Mouse (Mus musculus) lung, postnatal 0 days (tissue): Measurements from ENCODE around the gene Slc30a3. TPM values are rescaled to one million over a fixed set of nuclear protein-coding genes. Genes with fewer than 3 reads are reported as not detected.
A peak's percentile ranks its signal among the peaks of the same experiment; 100 is the strongest.

ENCODE experiments used
- ATAC-seq: fragments of 200-750 bp; cut with Nextera tagmentation; 2 replicates; pipeline ENCODE4 v1.8.0; 2017; ENCODE audit warnings: moderate library complexity
- DNase-seq: peaks from one replicate; pipeline ENCODE4 v3.0.0-alpha.2; 2016; ENCODE audit warnings: low spot score
- H3K27ac ChIP-seq: fragments of 300-500 bp; sonication (generic); 2 replicates; pipeline ENCODE4 v1.5.1; 2014; ENCODE audit warnings: antibody characterized with exemption, mild to moderate bottlenecking, low read length, mixed read lengths
- H3K27me3 ChIP-seq: fragments of 300-500 bp; sonication (generic); replicated peaks from 2 replicates; pipeline ENCODE4 v1.6.1; 2014; ENCODE audit warnings: low read length, mixed read lengths; ENCODE audit not compliant: insufficient read depth
- H3K36me3 ChIP-seq: fragments of 300-500 bp; sonication (generic); 2 replicates; pipeline ENCODE4 v1.6.1; 2014; ENCODE audit warnings: low read length, mixed read lengths; ENCODE audit not compliant: insufficient read depth
- H3K4me1 ChIP-seq: fragments of 300-500 bp; sonication (generic); 2 replicates; pipeline ENCODE4 v1.6.1; 2014; ENCODE audit warnings: antibody characterized with exemption, low read depth, low read length, mixed read lengths; ENCODE audit not compliant: insufficient read depth
- H3K4me2 ChIP-seq: fragments of 300-500 bp; sonication (generic); replicated peaks from 2 replicates; pipeline ENCODE4 v1.6.1; 2014; ENCODE audit warnings: low read depth, mild to moderate bottlenecking, low read length, moderate library complexity, mixed read lengths
- H3K4me3 ChIP-seq: fragments of 300-500 bp; sonication (generic); 2 replicates; pipeline ENCODE4 v1.5.1; 2014; ENCODE audit warnings: low read depth, low read length
- H3K9ac ChIP-seq: fragments of 300-500 bp; sonication (generic); replicated peaks from 2 replicates; pipeline ENCODE4 v1.6.1; 2014; ENCODE audit warnings: low read depth, mild to moderate bottlenecking
- H3K9me3 ChIP-seq: fragments of 300-500 bp; sonication (generic); 2 replicates; pipeline ENCODE4 v1.6.1; 2016; ENCODE audit warnings: low read length, mixed read lengths
- CTCF ChIP-seq: IDR thresholded peaks from 2 replicates; pipeline ENCODE4 v1.5.1; 2016; ENCODE audit warnings: antibody characterized with exemption, mild to moderate bottlenecking
- EP300 ChIP-seq: IDR thresholded peaks from 2 replicates; pipeline ENCODE4 v1.6.1; 2016; ENCODE audit warnings: antibody characterized with exemption, mild to moderate bottlenecking, control low read depth
- WGBS: fragments of 180-500 bp; shearing (Covaris S2); extraction: QIAGEN DNeasy Blood & Tissue Kit; methylation state at CpG from one replicate; pipeline ENCODE4 v1.1.7; 2014; 5-methylcytosine and 5-hydroxymethylcytosine counted together
- polyA plus RNA-seq: library from polyadenylated mRNA; unstranded; fragments of >200 nt; fragmentation: Nextera tagmentation; extraction: Ambion mirVana; gene quantifications from 2 replicates; pipeline ENCODE4 v1.2.1, GENCODE M21; 2015

The Slc30a3 gene
- polyA plus RNA-seq, 1 experiment from 2014 or later: not detected

DNA sequence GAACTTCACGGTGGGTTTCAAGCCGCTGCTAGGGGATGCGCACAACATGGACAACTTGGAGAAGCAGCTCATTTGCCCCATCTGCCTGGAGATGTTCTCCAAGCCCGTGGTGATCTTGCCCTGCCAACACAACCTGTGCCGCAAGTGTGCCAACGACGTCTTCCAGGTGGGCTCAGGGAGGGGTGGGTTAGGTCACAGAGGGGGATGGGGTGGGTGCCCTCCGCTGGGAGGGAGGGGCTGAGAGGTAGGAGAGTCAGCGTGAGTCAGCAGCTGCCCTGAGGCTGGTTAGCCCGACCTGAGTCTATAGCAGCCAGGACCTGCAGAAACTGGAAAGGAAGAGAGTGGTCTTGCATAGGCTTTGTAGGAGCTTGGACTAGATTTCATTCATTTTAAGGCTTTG lies 8.9 kb upstream of the Slc30a3 start:
- no peak overlapping the region for H3K4me3 ChIP-seq
- H3K27me3 ChIP-seq: no peaks in the 10 kb centered on the region
- TF ChIP-seq CTCF: no peak
- H3K9ac ChIP-seq: no peak overlapping the region
- 23% methylated on average over 10 of the region's 10 CpGs for WGBS
- no peak for ATAC-seq
- no peak overlapping the region for H3K27ac ChIP-seq
- H3K4me1 ChIP-seq: no peaks in the 10 kb centered on the region
- no peak overlapping the region for H3K4me2 ChIP-seq
- DNase-seq: no peak
- no peaks in the 10 kb centered on the region for H3K9me3 ChIP-seq
- no peaks in the 10 kb centered on the region for H3K36me3 ChIP-seq

DNA sequence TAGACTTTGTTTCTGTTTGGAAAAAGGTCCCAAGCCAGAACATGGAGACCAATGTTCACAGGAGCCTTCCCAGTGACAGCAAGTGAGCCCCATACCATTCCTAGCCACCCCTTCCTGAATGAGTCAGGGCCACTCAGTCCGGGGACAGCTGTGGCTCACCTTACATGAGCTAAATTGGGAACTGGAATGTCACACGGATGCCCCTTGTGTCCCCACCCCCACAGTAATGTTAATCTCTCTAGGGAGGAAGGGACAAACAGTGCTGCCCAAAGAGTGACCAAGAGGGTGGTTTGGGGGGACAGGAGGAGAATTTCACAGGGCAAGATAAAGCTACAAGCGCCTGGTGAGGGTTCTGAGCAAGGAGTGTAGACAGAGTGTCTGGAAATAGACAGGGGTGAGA lies 8.3 kb upstream of the Slc30a3 start, which contains the start of gene Trim54:
TSS of gene Trim54 (plus strand) at position 359 of the 400 bp plus-strand sequence.
- no peak within 1 kb of the TSS for H3K4me3 ChIP-seq
- DNase-seq: no peak
- no peak within 1 kb of the TSS for H3K4me2 ChIP-seq
- H3K9me3 ChIP-seq: no peaks in the 10 kb centered on the region
- no peaks in the 10 kb centered on the region for H3K27me3 ChIP-seq
- no peak for ATAC-seq
- H3K36me3 ChIP-seq: no peaks in the 10 kb centered on the region
- no peak within 1 kb of the TSS for H3K9ac ChIP-seq
- WGBS: 19% methylated on average over 3 of the region's 3 CpGs
- TF ChIP-seq CTCF: no peak
- TF ChIP-seq EP300: no peak
- no peak within 1 kb of the TSS for H3K27ac ChIP-seq
- H3K4me1 ChIP-seq: no peaks in the 10 kb centered on the region

DNA sequence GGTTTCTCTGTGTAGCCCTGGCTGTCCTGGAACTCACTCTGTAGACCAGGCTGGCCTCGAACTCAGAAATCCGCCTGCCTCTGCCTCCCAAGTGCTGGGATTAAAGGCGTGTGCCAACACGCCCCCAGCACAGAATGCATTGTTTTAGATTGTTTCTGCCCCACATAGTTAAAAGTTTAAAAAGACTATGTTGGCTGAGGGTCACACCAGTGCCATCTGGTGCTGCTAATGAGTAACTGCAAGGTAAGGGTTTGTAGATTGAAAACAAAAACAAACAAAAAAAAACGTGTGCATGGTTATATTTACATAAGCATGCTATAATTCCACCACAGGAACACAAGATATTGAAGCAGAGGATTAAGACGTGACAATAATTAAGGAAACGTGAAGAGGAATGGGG lies 2.7 kb upstream of the Slc30a3 start:
- no peak overlapping the region for H3K9ac ChIP-seq
- no peaks in the 10 kb centered on the region for H3K27me3 ChIP-seq
- TF ChIP-seq CTCF (peak; percentile 63), EP300 (no peak)
- no peak for ATAC-seq
- H3K4me3 ChIP-seq: no peak overlapping the region
- no peak overlapping the region for H3K4me2 ChIP-seq
- no peaks in the 10 kb centered on the region for H3K4me1 ChIP-seq
- DNase-seq: peak; percentile 31
- no peaks in the 10 kb centered on the region for H3K36me3 ChIP-seq
- no peaks in the 10 kb centered on the region for H3K9me3 ChIP-seq
- H3K27ac ChIP-seq: no peak overlapping the region
- 25% methylated on average over 7 of the region's 7 CpGs for WGBS

DNA sequence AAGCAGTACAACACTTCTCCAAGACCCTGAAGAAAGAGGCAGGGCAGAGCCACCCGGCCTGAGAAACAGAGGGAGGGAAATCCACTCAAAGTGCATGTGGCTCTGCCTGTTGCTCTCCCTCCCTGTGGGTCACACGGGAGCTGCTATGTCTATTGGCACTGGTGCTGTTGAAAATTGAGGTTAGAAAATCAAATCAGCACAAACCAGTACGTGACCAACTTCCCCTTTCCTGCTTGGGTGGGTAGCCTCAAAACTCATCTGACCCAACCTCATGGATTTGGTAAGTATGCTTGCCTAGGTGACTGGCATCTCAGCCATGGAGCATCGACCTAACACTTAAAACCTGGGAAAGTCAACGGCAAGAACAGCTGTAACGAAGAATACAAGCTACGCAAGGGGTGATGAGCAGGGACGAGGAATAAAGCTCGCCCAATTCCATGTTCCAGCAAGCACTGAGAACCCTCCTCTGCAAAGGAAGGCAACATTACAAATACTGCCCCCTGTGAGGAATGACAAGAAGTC lies 2.2 kb downstream of the Slc30a3 start, which contains the start of gene Dnajc5g:
TSS of gene Dnajc5g (plus strand) at position 472 of the 522 bp plus-strand sequence.
- Histone ChIP-seq H3K9ac (no peak within 1 kb of the TSS), H3K4me1 (no peaks in the 10 kb centered on the region), H3K27me3 (no peaks in the 10 kb centered on the region), H3K36me3 (no peaks in the 10 kb centered on the region), H3K4me2 (no peak within 1 kb of the TSS), H3K27ac (no peak within 1 kb of the TSS), H3K4me3 (no peak within 1 kb of the TSS), H3K9me3 (no peaks in the 10 kb centered on the region)
- 83% methylated on average over 9 of the region's 9 CpGs for WGBS
- TF ChIP-seq CTCF: no peak
- no peak for TF ChIP-seq EP300
- ATAC-seq: no peak
- no peak for DNase-seq

DNA sequence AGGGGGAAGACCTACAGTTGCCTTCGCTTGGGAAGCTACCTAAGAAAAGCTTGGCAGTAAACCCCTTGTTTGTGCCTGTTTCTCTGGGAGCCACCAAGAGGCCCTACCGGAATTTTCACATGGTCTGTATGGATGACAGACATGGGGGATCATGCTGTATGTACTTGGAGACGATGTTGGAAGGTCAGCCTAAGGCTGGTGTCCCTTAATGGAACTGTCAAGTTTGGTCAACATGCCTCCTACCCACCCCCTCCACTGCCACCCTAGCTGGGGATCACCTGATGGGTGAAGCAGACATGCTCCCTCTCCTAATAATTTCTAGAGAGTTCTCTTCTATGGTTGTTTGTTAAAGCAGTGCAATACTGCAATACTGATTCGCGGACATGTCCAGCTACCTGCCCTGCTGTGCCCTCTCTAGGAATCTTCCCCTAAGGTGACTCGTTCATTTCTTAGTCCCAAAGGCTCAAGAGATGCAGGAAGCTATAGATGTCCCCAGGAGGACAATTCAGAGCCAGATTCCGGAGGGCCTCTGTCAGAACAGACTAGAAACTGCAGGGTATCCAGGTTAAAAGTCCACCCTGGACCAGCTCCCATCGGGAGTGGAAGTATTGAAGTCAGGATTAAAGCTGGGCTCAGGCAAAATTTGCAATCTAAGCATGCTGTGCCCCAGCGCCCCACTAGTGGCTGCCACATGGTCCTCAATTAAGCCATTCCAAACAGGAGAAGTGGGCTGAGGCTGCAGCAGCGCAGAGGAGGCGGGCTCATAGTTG lies 12.1 kb downstream of the Slc30a3 start:
- H3K36me3 ChIP-seq: no peaks in the 10 kb centered on the region
- peak overlapping the region; percentile 54 for H3K4me2 ChIP-seq
- H3K27ac ChIP-seq: no peak overlapping the region
- 27% methylated on average over 11 of the region's 11 CpGs for WGBS
- peak overlapping the region; percentile 30; the same call in 1 of the 2 replicates for H3K4me3 ChIP-seq
- no peak overlapping the region for H3K9ac ChIP-seq
- H3K4me1 ChIP-seq: peaks cover 15% of the 10 kb centered on the region
- DNase-seq (no peak), ATAC-seq (no peak)
- H3K27me3 ChIP-seq: peaks cover 57% of the 10 kb centered on the region
- TF ChIP-seq EP300: no peak
- no peak for TF ChIP-seq CTCF
- H3K9me3 ChIP-seq: no peaks in the 10 kb centered on the region

DNA sequence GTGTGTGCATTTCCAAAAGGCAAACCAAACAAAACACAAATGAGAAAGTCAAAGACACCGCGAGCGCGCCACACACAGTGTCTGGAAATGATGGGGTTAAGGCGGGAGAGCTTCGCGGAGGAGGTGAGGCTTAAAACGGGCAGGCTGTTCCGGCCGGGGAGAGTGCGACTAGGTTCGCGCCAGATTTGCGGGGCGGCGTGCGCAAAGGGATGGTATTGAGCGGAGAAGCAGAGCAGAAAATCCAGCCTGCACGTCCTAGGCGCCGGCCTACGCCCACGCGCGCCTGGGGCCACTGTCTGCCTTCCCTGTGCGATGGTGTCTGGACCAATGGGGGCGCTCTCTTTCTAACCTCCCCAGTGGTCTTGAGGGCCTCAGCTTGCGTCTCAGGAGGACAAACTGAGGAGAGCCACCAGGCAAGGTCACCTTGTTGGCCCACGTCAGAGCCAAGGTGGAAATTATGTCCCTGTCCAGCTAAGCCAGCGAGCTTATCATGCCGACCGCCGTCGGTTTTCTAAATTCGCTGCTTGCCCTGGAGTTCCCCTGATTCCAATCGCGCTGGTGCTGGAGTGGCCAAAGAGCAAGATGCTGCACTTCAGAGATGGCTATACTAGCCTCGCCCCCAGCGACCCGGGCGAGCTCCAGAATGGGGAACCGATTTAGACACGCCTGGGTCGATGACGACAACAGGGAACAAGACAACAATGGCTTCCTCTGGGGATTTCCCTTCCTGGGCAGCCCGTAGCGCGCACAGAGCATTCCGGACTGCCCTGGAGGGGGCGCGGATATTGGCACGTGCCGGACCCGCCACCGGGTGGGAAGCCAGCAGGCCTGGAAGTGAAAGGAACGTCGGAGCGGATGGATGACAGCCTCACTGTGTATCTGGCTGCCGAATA lies 13.0 kb downstream of the Slc30a3 start:
- no peak for TF ChIP-seq EP300
- TF ChIP-seq CTCF: peak; percentile 55
- peak overlapping the region; percentile 30 for H3K4me3 ChIP-seq
- peaks cover 15% of the 10 kb centered on the region for H3K4me1 ChIP-seq
- no peak overlapping the region for H3K27ac ChIP-seq
- peak overlapping the region; percentile 54 for H3K4me2 ChIP-seq
- no peaks in the 10 kb centered on the region for H3K9me3 ChIP-seq
- DNase-seq: peak; percentile 76
- ATAC-seq: peak; percentile 83
- H3K27me3 ChIP-seq: peaks cover 58% of the 10 kb centered on the region
- under 1% methylated on average over 58 of the region's 59 CpGs for WGBS
- no peaks in the 10 kb centered on the region for H3K36me3 ChIP-seq
- no peak overlapping the region for H3K9ac ChIP-seq
